In genomic region chr17:75096727-75097126, GRCm38 (mm10) we compare ENCODE assay signal across 19 mouse cellular contexts.
"Had no signal": no experiment of that assay in that cellular context is flagged by ENCODE, and none has a peak within 500 bp of the region (broad histone marks: within the 10 kb centered on the region; RNA-seq: fewer than 3 reads in every experiment).

No protein-coding gene starts in this region.

- H3K9ac ChIP-seq: hindbrain, embryonic 15.5 days; limb, embryonic 12.5 days; limb, embryonic 15.5 days; liver, embryonic 14.5 days; liver, postnatal 0 days; midbrain, embryonic 13.5 days; neural tube, embryonic 13.5 days; stomach, embryonic 15.5 days had no signal

- H3K4me3 ChIP-seq: hindbrain, embryonic 15.5 days; limb, embryonic 12.5 days; limb, embryonic 15.5 days; megakaryocyte, embryonic 14.5 days; midbrain, embryonic 10.5 days; midbrain, embryonic 13.5 days; myocyte; neural tube, embryonic 13.5 days; stomach, embryonic 15.5 days had no signal

- DNase-seq: left cerebral cortex, postnatal 4 days; liver, postnatal 0 days; retina, postnatal 1 day; right cerebral cortex, postnatal 25 days; spleen, adult 18-20 months; thymus, postnatal 25 days had no signal

- H3K36me3 ChIP-seq: hindbrain, embryonic 15.5 days; limb, embryonic 12.5 days; limb, embryonic 15.5 days; midbrain, embryonic 10.5 days; midbrain, embryonic 13.5 days; neural tube, embryonic 13.5 days; stomach, embryonic 15.5 days had no signal

- ATAC-seq: intestine, postnatal 0 days; liver, postnatal 0 days; midbrain, embryonic 13.5 days; midbrain, embryonic 16.5 days had no signal

- H3K27me3 ChIP-seq: hindbrain, embryonic 15.5 days; limb, embryonic 12.5 days; limb, embryonic 15.5 days; megakaryocyte, embryonic 14.5 days; midbrain, embryonic 13.5 days; stomach, embryonic 15.5 days had no signal

- H3K4me2 ChIP-seq: hindbrain, embryonic 15.5 days; limb, embryonic 12.5 days; limb, embryonic 15.5 days; liver, embryonic 11.5 days; midbrain, embryonic 13.5 days; neural tube, embryonic 13.5 days; stomach, embryonic 15.5 days had no signal

- H3K9me3 ChIP-seq: hindbrain, embryonic 15.5 days; limb, embryonic 12.5 days; limb, embryonic 15.5 days; megakaryocyte, embryonic 14.5 days; midbrain, embryonic 10.5 days; midbrain, embryonic 13.5 days; neural tube, embryonic 13.5 days; stomach, embryonic 15.5 days had no signal

- H3K27ac ChIP-seq: hindbrain, embryonic 15.5 days; limb, embryonic 12.5 days; limb, embryonic 15.5 days; liver, embryonic 14.5 days; midbrain, embryonic 10.5 days; midbrain, embryonic 13.5 days; neural tube, embryonic 13.5 days; stomach, embryonic 15.5 days had no signal

- H3K4me1 ChIP-seq: hindbrain, embryonic 15.5 days; neural tube, embryonic 13.5 days; stomach, embryonic 15.5 days had no signal
